Mouse (Mus musculus) layer of hippocampus, postnatal 25 days (tissue): ENCODE data around the gene Camk2b. TPM values are rescaled to one million over a fixed set of nuclear protein-coding genes. Genes with fewer than 3 reads are reported as not detected.
"Not testable (repeated sequence)": the region's sequence is repeated elsewhere in the genome, so short reads cannot be mapped to it uniquely, and the experiment has no call there.

Source experiments
- DNase-seq, 2 experiments: peaks; one replicate each; pipeline ENCODE4 v3.0.0; 2022; ENCODE audit warnings: mixed read lengths in 2 of 2, low spot score in 1 of 2; ENCODE audit errors: extremely low spot score in 1 of 2
- total RNA-seq, 2 experiments: library from RNA; stranded (reverse); gene quantifications; 2 replicates each; pipeline ENCODE4 v1.2.3; 2021

Gene Camk2b
- total RNA-seq, 2 experiments from 2014 or later, result 1,142 to 1,238 TPM

DNA sequence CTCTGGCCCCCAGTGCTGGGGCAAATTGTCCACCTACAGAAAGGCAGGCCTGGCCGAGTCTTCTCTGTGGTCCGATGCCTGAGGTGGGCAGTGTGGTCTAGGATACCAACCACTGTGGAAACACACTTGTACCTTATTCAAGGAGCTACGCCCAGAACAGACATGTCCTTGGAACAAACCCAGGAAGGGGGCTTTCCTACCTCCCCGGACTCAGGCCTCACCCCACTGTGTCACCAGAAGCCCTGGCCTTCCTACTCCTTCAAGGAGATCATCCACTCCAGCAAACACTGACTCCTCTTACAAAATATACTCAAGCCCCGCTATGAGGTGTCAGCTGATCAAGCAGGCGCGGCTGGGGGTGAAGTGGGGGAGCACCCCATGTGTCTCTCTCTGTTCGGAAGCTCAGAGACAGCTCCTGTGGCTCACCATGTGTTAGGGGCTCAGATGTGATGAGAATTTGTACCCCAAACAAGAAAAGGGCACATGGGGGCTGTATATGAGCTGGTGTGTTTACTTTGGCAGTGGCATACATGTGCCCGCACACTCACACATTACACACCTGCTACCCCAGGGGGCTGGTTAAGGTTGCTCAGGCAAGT lies 49.3 kb downstream of the Camk2b start:
- DNase-seq, result no peak

DNA sequence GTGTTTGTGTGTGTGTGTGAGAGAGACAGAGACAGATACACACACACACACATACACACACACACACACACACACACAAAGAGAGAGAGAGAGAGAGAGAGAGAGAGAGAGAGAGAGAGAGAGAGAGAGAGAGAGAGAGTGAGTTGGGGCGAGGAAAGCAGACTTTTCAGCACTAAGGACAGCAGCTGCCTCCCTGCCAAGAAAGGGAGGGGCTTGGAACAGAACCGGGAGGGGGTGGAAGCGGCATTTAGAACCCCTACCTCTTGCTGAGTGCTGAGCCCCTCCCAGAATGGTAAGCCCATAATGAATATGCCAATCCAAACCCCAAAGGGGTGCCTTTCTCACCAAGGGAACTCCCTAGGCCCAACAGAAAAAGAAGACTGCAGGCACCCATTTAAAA lies 49.8 kb downstream of the Camk2b start:
- no peak for DNase-seq

DNA sequence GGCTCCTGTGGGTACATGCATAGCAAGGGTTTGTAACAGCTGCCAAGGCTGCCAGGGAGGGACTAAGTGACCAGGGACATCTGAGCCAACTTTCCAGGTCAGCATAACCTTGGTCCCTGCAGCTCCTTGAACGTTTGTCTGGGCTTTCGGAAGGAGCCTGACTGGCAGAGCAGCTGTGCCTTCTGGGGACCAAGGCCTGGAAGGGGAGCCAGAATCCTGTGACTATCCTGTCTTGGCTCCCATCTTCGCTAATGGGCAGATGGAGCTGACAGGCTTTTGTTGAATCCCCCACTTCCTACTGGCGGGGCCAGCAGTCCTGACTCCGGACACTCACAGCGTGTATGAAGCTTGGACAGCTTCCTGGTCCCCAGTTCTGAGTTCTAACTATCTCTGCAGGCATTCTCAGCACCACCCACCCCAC lies 51.1 kb downstream of the Camk2b start:
- DNase-seq, result no peak

DNA sequence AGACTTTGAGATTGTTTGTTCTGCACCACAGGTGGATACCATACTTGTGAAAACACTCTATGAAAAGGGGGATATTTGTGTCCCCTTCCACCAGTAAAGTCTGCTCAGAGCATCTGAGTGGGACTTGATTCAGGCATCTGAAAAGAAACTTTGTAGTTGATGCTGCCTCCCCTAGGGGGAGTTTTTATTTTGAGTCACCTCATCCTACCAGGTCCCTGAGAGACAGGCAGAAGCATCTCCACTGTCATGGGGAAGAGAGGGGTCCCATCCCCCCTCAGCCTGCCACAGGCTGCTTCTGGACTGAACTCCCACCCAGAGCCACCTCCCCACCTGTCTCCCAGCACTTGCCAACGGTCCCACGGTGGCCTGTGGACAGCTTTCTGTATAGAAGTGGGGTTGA lies 52.8 kb downstream of the Camk2b start:
- DNase-seq, result no peak

DNA sequence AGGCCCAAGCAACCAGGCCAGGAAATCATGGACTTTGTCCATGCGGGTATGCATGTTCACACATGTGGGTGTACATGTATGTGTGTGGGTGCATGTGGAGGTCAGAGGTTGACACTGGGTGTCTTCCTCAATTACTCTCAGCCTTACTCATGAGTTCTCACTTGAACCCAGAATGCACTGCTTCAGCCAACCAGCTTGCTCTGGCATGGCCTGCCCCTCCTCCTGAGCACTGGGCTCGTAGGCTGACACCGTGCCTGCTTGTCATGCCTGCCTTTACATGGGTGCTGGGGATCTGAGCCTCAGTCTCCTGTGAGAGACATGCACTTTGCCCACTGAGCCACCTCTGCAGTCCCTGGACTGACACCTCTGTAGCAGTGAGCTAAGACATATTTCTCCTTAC lies 54.3 kb downstream of the Camk2b start:
- no peak for DNase-seq

DNA sequence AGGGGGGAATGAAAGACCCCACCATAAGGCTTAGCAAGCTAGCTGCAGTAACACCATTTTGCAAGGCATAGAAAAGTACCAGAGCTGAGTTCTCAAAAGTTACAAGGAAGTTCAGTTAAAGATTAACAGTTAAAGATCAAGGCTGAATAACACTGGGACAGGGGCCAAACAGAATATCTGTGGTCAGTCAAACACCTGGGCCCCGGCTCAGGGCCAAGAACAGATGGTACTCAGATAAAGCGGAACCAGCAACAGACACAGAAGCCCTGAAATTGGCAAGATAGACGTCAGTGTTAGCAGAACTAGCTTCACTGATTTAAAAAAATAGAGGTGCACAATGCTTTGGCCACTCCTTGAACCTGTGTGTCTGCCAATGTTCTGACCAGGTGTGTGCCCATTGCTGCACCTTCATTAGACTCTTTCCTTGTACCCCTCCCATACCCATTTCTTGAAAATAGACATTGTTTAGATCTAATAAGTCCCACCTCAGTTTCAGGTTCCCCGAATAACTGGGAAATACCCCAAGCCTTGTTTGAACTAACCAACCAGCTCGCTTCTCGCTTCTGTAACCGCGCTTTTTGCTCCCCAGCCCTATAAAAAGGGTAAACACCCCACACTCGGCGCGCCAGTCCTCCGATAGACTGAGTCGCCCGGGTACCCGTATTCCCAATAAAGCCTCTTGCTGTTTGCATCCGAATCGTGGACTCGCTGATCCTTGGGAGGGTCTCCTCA lies 55.2 kb downstream of the Camk2b start:
- DNase-seq, result not testable (repeated sequence)

DNA sequence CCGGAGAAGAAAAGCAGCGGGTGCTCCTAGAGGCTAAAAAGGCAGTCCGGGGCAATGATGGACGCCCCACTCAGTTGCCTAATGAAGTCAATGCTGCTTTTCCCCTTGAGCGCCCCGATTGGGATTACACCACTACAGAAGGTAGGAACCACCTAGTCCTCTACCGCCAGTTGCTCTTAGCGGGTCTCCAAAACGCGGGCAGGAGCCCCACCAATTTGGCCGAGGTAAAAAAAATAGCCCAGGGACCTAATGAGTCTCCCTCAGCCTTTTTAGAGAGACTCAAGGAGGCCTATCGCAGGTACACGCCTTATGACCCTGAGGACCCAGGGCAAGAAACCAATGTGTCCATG lies 58.4 kb downstream of the Camk2b start:
- DNase-seq, result not testable (repeated sequence)

DNA sequence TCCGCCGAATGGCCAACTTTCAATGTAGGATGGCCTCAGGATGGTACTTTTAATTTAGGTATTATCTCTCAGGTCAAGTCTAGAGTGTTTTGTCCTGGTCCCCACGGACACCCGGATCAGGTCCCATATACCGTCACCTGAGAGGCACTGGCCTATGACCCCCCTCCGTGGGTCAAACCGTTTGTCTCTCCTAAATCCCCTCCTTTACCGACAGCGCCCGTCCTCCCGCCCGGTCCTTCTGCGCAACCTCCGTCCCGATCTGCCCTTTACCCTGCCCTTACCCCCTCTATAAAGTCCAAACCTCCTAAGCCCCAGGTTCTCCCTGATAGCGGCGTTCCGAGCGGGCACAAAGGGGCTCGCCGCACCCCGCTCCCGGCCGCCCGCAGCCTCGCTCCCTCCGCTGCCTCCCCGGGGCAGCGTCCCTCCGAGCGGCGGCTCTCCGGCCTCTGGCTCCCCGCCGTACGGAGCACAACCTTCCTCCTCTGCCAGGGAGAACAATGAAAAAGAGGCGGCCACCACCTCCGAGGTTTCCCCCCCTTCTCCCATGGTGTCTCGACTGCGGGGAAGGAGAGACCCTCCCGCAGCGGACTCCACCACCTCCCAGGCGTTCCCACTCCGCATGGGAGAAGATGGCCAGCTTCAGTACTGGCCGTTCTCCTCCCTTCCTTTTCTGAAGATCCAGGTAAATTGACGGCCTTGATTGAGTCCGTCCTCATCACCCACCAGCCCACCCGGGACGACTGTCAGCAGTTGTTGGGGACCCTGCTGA lies 59.0 kb downstream of the Camk2b start:
- not testable (repeated sequence) for DNase-seq

DNA sequence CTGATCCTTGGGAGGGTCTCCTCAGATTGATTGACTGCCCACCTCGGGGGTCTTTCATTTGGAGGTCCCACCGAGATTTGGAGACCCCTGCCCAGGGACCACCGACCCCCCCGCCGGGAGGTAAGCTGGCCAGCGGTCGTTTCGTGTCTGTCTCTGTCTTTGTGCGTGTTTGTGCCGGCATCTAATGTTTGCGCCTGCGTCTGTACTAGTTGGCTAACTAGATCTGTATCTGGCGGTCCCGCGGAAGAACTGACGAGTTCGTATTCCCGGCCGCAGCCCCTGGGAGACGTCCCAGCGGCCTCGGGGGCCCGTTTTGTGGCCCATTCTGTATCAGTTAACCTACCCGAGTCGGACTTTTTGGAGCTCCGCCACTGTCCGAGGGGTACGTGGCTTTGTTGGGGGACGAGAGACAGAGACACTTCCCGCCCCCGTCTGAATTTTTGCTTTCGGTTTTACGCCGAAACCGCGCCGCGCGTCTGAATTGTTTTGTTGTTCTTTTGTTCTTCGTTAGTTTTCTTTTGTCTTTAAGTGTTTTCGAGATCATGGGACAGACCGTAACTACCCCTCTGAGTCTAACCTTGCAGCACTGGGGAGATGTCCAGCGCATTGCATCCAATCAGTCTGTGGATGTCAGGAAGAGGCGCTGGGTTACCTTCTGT lies 59.7 kb downstream of the Camk2b start:
- DNase-seq, result not testable (repeated sequence)

DNA sequence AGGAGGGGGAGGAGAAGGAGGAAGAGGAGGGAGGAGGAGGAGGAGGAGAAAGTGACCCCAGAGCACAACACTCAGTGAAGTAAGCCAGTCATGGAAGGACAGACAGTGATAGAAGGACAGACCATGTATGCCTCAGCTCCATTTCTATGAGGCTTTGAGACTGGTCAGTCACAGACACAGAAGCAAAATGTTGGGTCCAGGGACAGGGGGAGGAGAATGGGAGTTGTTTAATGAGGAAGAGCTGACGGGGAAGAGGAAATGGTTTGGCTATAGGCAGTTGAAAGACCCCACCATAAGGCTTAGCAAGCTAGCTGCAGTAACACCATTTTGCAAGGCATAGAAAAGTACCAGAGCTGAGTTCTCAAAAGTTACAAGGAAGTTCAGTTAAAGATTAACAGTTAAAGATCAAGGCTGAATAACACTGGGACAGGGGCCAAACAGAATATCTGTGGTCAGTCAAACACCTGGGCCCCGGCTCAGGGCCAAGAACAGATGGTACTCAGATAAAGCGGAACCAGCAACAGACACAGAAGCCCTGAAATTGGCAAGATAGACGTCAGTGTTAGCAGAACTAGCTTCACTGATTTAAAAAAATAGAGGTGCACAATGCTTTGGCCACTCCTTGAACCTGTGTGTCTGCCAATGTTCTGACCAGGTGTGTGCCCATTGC lies 60.7 kb downstream of the Camk2b start:
- not testable (repeated sequence) for DNase-seq

DNA sequence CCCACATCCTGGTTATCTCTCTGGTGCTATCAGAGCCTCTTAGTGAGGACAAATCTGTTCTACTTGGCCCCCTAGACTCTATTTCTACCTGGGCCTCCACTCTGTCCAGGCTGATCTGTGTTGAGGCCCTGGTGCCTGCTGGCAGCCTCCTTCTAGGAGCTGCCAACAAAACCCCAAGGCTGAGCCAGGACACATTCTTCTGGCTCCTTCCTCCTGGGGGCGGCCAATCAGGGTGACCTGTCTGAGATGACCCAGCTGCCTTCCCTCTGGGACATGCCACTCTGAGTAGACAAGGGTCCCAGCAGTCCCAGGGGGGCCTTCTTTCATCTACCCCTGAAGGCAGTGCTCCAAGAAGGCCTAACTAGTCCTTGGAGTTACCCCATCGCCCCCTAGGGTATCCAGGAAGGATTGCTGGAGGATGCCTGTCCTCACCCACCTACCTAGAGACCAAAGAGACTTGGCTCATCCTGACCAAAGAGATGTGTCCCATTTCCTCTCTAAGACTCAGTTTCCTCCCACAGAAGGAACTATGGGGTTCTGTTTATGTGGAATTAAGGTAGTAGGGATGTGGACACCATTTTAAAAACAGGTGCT lies 63.0 kb downstream of the Camk2b start:
- no peak for DNase-seq

DNA sequence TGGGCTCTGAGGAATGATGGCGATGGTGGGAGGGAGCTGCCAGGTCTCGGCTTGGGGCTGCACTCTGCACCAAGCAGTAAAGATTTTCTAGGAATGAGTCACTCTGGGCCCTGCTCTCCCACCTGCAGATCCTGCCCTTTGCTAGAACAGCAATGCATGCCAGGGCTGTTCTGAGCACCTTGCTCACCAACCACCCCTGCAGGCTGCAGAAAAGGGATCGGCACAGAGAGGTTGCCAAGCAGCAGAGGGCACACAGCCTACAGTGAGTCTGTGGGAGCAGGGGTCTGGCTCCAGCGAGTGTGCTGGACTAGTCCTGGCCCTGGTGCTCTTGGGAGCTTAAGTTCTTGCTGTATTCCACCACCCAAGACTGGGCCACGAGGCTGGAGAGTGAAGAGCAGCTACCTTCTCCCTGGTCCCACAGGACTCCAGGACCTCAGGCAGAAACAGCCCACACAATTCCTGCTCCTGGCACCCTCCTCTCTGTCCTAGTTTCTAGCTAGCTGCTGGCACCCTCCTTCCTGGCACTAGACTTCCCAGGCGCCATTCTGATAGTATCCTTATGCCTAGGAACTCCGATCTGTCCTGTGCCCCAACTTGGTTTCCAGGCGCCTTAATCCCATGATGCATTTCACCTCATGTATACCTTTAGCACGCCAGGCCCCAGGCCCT lies 64.0 kb downstream of the Camk2b start:
- no peak for DNase-seq

DNA sequence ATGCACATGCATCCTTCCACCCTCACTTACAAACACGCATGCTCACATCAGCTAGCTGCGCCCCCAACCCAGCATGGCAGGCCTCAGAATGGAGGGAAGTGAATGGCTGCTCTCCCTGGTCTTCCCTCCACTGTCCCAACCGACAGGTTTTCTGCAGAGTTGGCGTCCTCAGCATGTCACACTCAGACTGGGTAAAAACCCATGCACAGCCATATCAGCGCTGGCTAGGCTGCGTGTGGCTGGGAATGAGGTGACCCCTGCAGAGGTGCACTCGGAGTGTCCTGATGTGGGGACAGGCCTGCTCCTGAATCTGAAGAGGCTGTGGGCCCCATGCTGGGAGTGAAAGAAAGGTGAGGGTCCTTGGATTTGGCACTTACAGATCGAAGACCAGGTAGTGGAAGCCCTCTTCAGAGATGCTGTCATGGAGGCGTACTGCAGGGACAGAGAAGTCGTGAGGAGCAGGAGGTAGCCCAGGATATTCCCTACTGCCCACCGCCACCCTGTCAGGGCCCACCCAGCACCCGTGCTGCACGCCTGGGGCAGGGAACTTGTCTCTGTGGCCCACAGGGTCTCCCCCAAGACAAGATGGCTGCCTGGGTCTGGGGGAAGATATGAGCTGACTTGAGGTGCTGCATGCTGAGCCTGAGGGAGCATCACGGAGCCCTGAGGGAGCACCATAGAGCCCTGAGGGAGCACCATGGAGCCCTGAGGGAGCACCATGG lies 65.0 kb downstream of the Camk2b start:
- DNase-seq, result no peak

DNA sequence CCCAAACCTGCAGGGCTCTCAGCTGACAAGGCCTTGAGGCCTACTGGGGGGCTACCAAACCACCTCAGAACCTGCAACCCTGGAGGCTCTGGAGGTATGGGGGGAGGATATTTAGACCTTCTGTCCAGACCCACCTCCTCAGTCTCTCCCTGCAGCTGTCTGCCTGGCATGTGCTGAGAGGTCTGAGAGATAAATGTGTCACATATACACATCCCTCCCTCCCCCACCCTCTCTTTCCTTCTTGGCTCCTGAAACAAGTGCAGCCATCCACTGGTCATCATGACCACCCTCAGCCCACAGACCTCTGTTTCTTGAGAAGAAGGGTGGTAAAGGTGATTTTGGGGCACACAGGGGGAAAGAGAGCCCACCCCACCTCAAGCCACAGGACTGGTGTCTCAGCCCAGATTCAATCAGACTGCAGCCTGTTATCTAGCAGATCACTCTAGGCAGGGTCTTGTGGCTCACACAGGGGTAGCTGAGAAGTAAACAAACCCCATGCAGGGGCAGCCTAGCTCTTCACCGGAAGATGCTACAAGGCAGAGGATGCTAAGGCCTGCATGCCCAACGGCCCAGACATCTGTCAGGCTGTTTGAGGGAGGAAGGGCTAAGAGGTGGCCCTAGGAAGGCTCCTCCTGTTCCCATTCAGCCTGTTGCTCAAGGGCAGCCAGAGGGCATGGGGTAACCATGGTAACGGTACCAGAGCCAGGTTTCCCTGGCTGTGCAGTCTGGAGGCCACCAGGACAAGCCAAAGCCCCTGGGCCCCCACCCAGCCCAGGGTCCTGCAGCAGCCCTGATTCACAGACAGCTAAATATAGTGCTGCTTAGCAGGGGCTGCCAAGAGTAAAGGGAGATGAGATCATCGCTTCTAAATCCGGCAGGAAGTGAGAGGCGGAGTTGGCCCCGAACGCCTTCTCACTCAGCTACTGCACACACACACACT lies 66.1 kb downstream of the Camk2b start:
- DNase-seq, result peak; percentile 45 to 64

DNA sequence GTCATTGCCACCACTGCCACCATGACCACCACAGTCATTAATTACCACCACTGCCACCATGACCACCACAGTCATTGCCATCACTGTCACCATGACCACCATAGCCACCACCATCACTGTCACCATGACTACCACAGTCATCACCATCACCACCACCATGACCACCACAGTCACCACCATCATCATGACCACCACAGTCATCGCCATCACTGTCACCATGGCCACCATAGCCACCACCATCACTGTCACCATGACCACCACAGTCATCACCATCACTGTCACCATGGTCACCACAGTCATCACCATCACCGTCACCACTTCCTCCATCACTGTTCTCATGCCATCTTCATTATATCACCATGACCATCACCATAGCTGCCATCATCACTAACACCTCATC lies 67.7 kb downstream of the Camk2b start:
- no peak for DNase-seq

DNA sequence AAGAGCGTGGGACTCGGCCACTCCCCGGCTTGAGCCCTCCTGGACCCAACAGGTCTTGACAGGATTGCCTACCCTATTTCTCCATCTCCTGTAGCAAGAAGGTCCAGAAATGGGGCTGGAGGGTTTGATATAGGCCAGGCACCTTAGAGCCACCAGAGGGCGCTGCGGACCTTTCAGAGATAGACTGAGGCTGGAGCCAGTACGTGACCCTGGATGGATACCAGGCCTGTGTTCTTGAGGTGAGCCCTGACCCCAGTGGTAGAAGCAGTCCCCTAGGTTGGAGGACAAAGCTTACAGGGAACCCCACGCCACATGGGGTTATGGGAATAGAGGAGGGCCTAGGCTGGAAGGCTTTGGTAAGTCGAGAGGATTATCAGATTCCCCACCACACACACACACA lies 70.2 kb downstream of the Camk2b start:
- DNase-seq, result peak; percentile 70 to 89

DNA sequence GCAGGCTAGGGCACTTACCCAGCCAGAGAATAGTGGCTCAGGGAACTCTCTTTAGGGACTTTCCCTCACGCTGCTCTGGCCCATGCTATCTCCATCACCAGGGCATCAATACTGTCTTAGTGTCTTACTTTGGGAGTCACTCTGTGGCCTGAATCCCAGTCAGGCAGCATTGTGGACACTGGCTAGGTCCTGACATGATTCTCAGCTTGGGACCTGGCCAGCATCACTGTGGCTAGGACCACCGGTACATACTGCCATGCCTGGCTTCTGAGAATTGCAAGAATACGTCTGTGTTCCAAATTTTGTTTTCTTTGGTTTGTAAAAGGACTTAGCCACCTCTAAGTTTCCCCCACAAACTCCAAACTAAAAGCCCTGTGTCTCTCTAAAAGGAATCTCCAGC lies 71.3 kb downstream of the Camk2b start:
- no peak for DNase-seq

DNA sequence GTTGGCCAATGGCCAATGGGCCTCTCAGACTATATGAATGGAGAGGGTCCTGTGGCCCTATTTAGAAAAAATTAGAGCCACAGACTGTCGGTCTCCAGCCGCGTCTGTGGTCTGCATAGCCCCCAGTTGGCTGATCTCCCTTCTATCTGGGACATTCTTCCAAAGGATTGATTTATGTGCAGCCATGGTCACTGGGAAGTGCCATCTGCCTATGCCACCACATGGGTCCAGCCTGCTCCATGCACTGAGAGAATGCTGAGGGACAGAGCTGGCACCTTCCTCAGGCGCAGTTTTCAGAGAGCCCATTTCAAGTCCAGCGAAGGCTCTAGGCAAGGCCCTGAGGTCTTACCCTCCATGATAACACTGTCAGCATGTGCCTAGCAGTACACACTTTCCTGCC lies 72.0 kb downstream of the Camk2b start:
- no peak for DNase-seq
